Mouse (Mus musculus): Measurements from ENCODE around the gene Ank2.
"Not testable (repeated sequence)": the region's sequence is repeated elsewhere in the genome, so short reads cannot be mapped to it uniquely, and the experiment has no call there.

Gene Ank2

GRCm38 (mm10) chr3:127487302-127487701, 11.8 kb downstream of the Ank2 start:
- in situ Hi-C loops (cut with MseI, MboI): no loop called here

- in situ Hi-C loops (cut with MseI, MboI): no loop called here
Observed at GRCm38 (mm10) chr3:127485174-127485573, 14.0 kb downstream of the Ank2 start.

- in situ Hi-C loops (cut with MseI, MboI): no loop called here
Observed at GRCm38 (mm10) chr3:127481658-127482057, 17.5 kb downstream of the Ank2 start.

GRCm38 (mm10) chr3:127480369-127480768, 18.8 kb downstream of the Ank2 start:
- in situ Hi-C loops (cut with MseI, MboI): not testable (repeated sequence)

- in situ Hi-C loops (cut with MseI, MboI): no loop called here
Observed at GRCm38 (mm10) chr3:127474115-127474514, 25.0 kb downstream of the Ank2 start.

GRCm38 (mm10) chr3:127469164-127469752, 29.9 kb downstream of the Ank2 start:
- in situ Hi-C loops (cut with MseI, MboI): no loop called here

- in situ Hi-C loops (cut with MseI, MboI): no loop called here
Observed at GRCm38 (mm10) chr3:127468569-127468968, 30.6 kb downstream of the Ank2 start.

- in situ Hi-C loops (cut with MseI, MboI): no loop called here
Observed at GRCm38 (mm10) chr3:127463816-127464480, 35.2 kb downstream of the Ank2 start.

- in situ Hi-C loops (cut with MseI, MboI): no loop called here
Observed at GRCm38 (mm10) chr3:127463165-127463564, 36.0 kb downstream of the Ank2 start.

GRCm38 (mm10) chr3:127462413-127462812, 36.7 kb downstream of the Ank2 start:
- in situ Hi-C loops (cut with MseI, MboI): no loop called here

GRCm38 (mm10) chr3:127460891-127461437, 38.2 kb downstream of the Ank2 start:
- in situ Hi-C loops (cut with MseI, MboI): no loop called here

GRCm38 (mm10) chr3:127459858-127460257, 39.3 kb downstream of the Ank2 start:
- in situ Hi-C loops (cut with MseI, MboI): no loop called here

GRCm38 (mm10) chr3:127458925-127459324, 40.2 kb downstream of the Ank2 start:
- in situ Hi-C loops (cut with MseI, MboI): no loop called here

GRCm38 (mm10) chr3:127458420-127458798, 40.7 kb downstream of the Ank2 start:
- in situ Hi-C loops (cut with MseI, MboI): no loop called here

- in situ Hi-C loops (cut with MseI, MboI): no loop called here
Observed at GRCm38 (mm10) chr3:127457761-127458419, 41.3 kb downstream of the Ank2 start.

GRCm38 (mm10) chr3:127453738-127454137, 45.4 kb downstream of the Ank2 start:
- in situ Hi-C loops (cut with MseI, MboI): loop anchor here (5.0 kb wide), 2 partner anchors 84 to 94 kb away; no protein-coding TSS in a partner anchor

GRCm38 (mm10) chr3:127453254-127453653, 45.9 kb downstream of the Ank2 start:
- in situ Hi-C loops (cut with MseI, MboI): loop anchor here (5.0 kb wide), 2 partner anchors 84 to 94 kb away; no protein-coding TSS in a partner anchor

GRCm38 (mm10) chr3:127452233-127452632, 46.9 kb downstream of the Ank2 start:
- in situ Hi-C loops (cut with MseI, MboI): loop anchor here (5.0 kb wide), 2 partner anchors 85 to 95 kb away; no protein-coding TSS in a partner anchor

- in situ Hi-C loops (cut with MseI, MboI): loop anchor here (5.0 kb wide), 2 partner anchors 86 to 96 kb away; no protein-coding TSS in a partner anchor
Observed at GRCm38 (mm10) chr3:127451741-127452140, 47.4 kb downstream of the Ank2 start.

GRCm38 (mm10) chr3:127451070-127451469, 48.1 kb downstream of the Ank2 start:
- in situ Hi-C loops (cut with MseI, MboI): loop anchor here (5.0 kb wide), 2 partner anchors 86 to 96 kb away; no protein-coding TSS in a partner anchor

- in situ Hi-C loops (cut with MseI, MboI): no loop called here
Observed at GRCm38 (mm10) chr3:127446173-127446572, 53.0 kb downstream of the Ank2 start.

GRCm38 (mm10) chr3:127433291-127433690, 65.9 kb downstream of the Ank2 start:
- in situ Hi-C loops (cut with MseI, MboI): loop anchor here in 1 of 2 experiments (5.0 kb wide), 1 partner anchor 106 kb away; no protein-coding TSS in a partner anchor
